Mouse (Mus musculus): Measurements from ENCODE around the gene Olfml3. TPM values are rescaled to one million over a fixed set of nuclear protein-coding genes. Genes with fewer than 3 reads are reported as not detected.

The Olfml3 gene
- polyA plus RNA-seq (2015; fragmentation: Nextera tagmentation; extraction: Ambion mirVana): 3.3 TPM in 2 replicates

- Histone ChIP-seq H3K27ac (peak within 1 kb of the TSS; percentile 80), H3K9ac (replicated peaks) (peak within 1 kb of the TSS; percentile 52; the same call in 1 of the 2 replicates), H3K36me3 (peaks cover 6% of the 10 kb centered on the region), H3K4me2 (replicated peaks) (peak within 1 kb of the TSS; percentile 49), H3K9me3 (no peaks in the 10 kb centered on the region), H3K27me3 (peaks cover 2% of the 10 kb centered on the region; the same call in 1 of the 2 replicates), H3K4me1 (replicated peaks) (peaks cover 53% of the 10 kb centered on the region), H3K4me3 (replicated peaks) (peak within 1 kb of the TSS; percentile 17; the same call in 1 of the 2 replicates)
- peak; percentile 72 for ATAC-seq
- under 1% methylated on average over 18 of the region's 18 CpGs for WGBS
These were observed at the start of gene Olfml3 for GRCm38 (mm10) chr3:103737778-103738571. Gene Olfml3, minus strand, starts transcription at chr3:103738001.

GRCm38 (mm10) chr3:103787225-103787624, 49.4 kb upstream of the Olfml3 start:
- Histone ChIP-seq H3K4me1 (replicated peaks) (peaks cover 31% of the 10 kb centered on the region), H3K27ac (no peak overlapping the region), H3K4me3 (replicated peaks) (no peak overlapping the region), H3K4me2 (replicated peaks) (no peak overlapping the region), H3K36me3 (no peaks in the 10 kb centered on the region), H3K9me3 (no peaks in the 10 kb centered on the region), H3K27me3 (no peaks in the 10 kb centered on the region), H3K9ac (replicated peaks) (no peak overlapping the region)
- WGBS: 69% methylated on average over 7 of the region's 7 CpGs
- ATAC-seq: no peak

GRCm38 (mm10) chr3:103782844-103783609, 45.2 kb upstream of the Olfml3 start:
- Histone ChIP-seq H3K36me3 (peaks cover under 1% of the 10 kb centered on the region; the same call in 1 of the 2 replicates), H3K27me3 (no peaks in the 10 kb centered on the region), H3K4me2 (replicated peaks) (no peak overlapping the region), H3K9me3 (no peaks in the 10 kb centered on the region), H3K27ac (no peak overlapping the region), H3K4me1 (replicated peaks) (peaks cover 9% of the 10 kb centered on the region; the same call in 1 of the 2 replicates), H3K9ac (replicated peaks) (no peak overlapping the region), H3K4me3 (replicated peaks) (no peak overlapping the region)
- WGBS: 89% methylated on average over 4 of the region's 4 CpGs
- no peak for ATAC-seq

- H3K4me3 ChIP-seq (replicated peaks): no peak overlapping the region
- no peak overlapping the region for H3K4me2 ChIP-seq (replicated peaks)
- no peaks in the 10 kb centered on the region for H3K27me3 ChIP-seq
- no peak for ATAC-seq
- H3K9ac ChIP-seq (replicated peaks): no peak overlapping the region
- 82% methylated on average over 5 of the region's 5 CpGs for WGBS
- no peaks in the 10 kb centered on the region for H3K4me1 ChIP-seq (replicated peaks)
- no peak overlapping the region for H3K27ac ChIP-seq
- H3K36me3 ChIP-seq: peaks cover 13% of the 10 kb centered on the region
- H3K9me3 ChIP-seq: no peaks in the 10 kb centered on the region
These were observed 43.0 kb upstream of the Olfml3 start for GRCm38 (mm10) chr3:103780777-103781176.

- H3K4me1 ChIP-seq (replicated peaks): no peaks in the 10 kb centered on the region
- no peak overlapping the region for H3K9ac ChIP-seq (replicated peaks)
- WGBS: 94% methylated on average over 3 of the region's 3 CpGs
- H3K4me3 ChIP-seq (replicated peaks): no peak overlapping the region
- peaks cover 18% of the 10 kb centered on the region for H3K36me3 ChIP-seq
- no peak overlapping the region for H3K4me2 ChIP-seq (replicated peaks)
- no peak for ATAC-seq
- H3K27me3 ChIP-seq: no peaks in the 10 kb centered on the region
- no peaks in the 10 kb centered on the region for H3K9me3 ChIP-seq
- no peak overlapping the region for H3K27ac ChIP-seq
These were observed 42.5 kb upstream of the Olfml3 start for GRCm38 (mm10) chr3:103780271-103780670.

GRCm38 (mm10) chr3:103779183-103779582, 41.4 kb upstream of the Olfml3 start:
- H3K27me3 ChIP-seq: no peaks in the 10 kb centered on the region
- no peaks in the 10 kb centered on the region for H3K4me1 ChIP-seq (replicated peaks)
- no peak overlapping the region for H3K4me3 ChIP-seq (replicated peaks)
- H3K9ac ChIP-seq (replicated peaks): no peak overlapping the region
- H3K9me3 ChIP-seq: no peaks in the 10 kb centered on the region
- no peak overlapping the region for H3K4me2 ChIP-seq (replicated peaks)
- peaks cover 18% of the 10 kb centered on the region for H3K36me3 ChIP-seq
- H3K27ac ChIP-seq: no peak overlapping the region
- 79% methylated on average over 7 of the region's 7 CpGs for WGBS
- no peak for ATAC-seq

GRCm38 (mm10) chr3:103778660-103779059, 40.9 kb upstream of the Olfml3 start:
- no peak overlapping the region for H3K4me3 ChIP-seq (replicated peaks)
- peaks cover 21% of the 10 kb centered on the region for H3K36me3 ChIP-seq
- no peaks in the 10 kb centered on the region for H3K27me3 ChIP-seq
- no peak overlapping the region for H3K9ac ChIP-seq (replicated peaks)
- H3K4me1 ChIP-seq (replicated peaks): no peaks in the 10 kb centered on the region
- no peak overlapping the region for H3K27ac ChIP-seq
- ATAC-seq: no peak
- H3K4me2 ChIP-seq (replicated peaks): no peak overlapping the region
- H3K9me3 ChIP-seq: no peaks in the 10 kb centered on the region
- 89% methylated on average over 6 of the region's 6 CpGs for WGBS

GRCm38 (mm10) chr3:103777940-103778339, 40.1 kb upstream of the Olfml3 start:
- ATAC-seq: no peak
- no peak overlapping the region for H3K9ac ChIP-seq (replicated peaks)

GRCm38 (mm10) chr3:103774009-103774408, 36.2 kb upstream of the Olfml3 start:
- H3K27me3 ChIP-seq: no peaks in the 10 kb centered on the region
- no peak overlapping the region for H3K9ac ChIP-seq (replicated peaks)
- H3K4me3 ChIP-seq (replicated peaks): no peak overlapping the region
- WGBS: 84% methylated on average over 15 of the region's 15 CpGs
- H3K27ac ChIP-seq: no peak overlapping the region
- H3K4me2 ChIP-seq (replicated peaks): no peak overlapping the region
- H3K4me1 ChIP-seq (replicated peaks): 0 out of 2 replicates have a peak, but pooled peaks cover 2% of the 10 kb centered on the region
- no peaks in the 10 kb centered on the region for H3K9me3 ChIP-seq
- no peak for ATAC-seq
- H3K36me3 ChIP-seq: peaks cover 25% of the 10 kb centered on the region

More at GRCm38 (mm10) chr3:103777940-103778339, 40.1 kb upstream of the Olfml3 start:
- H3K27ac ChIP-seq: no peak overlapping the region
- H3K36me3 ChIP-seq: peaks cover 21% of the 10 kb centered on the region
- 90% methylated on average over 11 of the region's 11 CpGs for WGBS
- H3K4me2 ChIP-seq (replicated peaks): no peak overlapping the region
- H3K4me1 ChIP-seq (replicated peaks): no peaks in the 10 kb centered on the region
- H3K4me3 ChIP-seq (replicated peaks): no peak overlapping the region
- no peaks in the 10 kb centered on the region for H3K27me3 ChIP-seq
- H3K9me3 ChIP-seq: no peaks in the 10 kb centered on the region

- WGBS: 82% methylated on average over 3 of the region's 3 CpGs
- Histone ChIP-seq H3K9ac (replicated peaks) (no peak overlapping the region), H3K4me3 (replicated peaks) (no peak overlapping the region), H3K4me1 (replicated peaks) (0 out of 2 replicates have a peak, but pooled peaks cover 2% of the 10 kb centered on the region), H3K36me3 (peaks cover 29% of the 10 kb centered on the region), H3K27ac (no peak overlapping the region), H3K9me3 (no peaks in the 10 kb centered on the region), H3K27me3 (no peaks in the 10 kb centered on the region), H3K4me2 (replicated peaks) (no peak overlapping the region)
- no peak for ATAC-seq
These were observed 35.7 kb upstream of the Olfml3 start for GRCm38 (mm10) chr3:103773508-103773907.

- Histone ChIP-seq H3K27ac (no peak overlapping the region), H3K27me3 (no peaks in the 10 kb centered on the region), H3K36me3 (peaks cover 29% of the 10 kb centered on the region), H3K4me3 (replicated peaks) (no peak overlapping the region), H3K9ac (replicated peaks) (no peak overlapping the region), H3K9me3 (no peaks in the 10 kb centered on the region), H3K4me2 (replicated peaks) (no peak overlapping the region), H3K4me1 (replicated peaks) (0 out of 2 replicates have a peak, but pooled peaks cover 2% of the 10 kb centered on the region)
- ATAC-seq: no peak
- 80% methylated on average over 4 of the region's 4 CpGs for WGBS
These were observed 35.0 kb upstream of the Olfml3 start for GRCm38 (mm10) chr3:103772846-103773245.
